Mouse (Mus musculus) testis, adult 2 months (tissue): Measurements from ENCODE around the gene Gm17455. TPM values are rescaled to one million over a fixed set of nuclear protein-coding genes. Genes with fewer than 3 reads are reported as not detected.

Experiments used
- H3K27ac ChIP-seq: fragments of 200-500 bp; 2 replicates; pipeline ENCODE4 v1.5.1; 2012; ENCODE audit warnings: low read depth, low read length; ENCODE audit not compliant: control insufficient read depth, insufficient read depth
- H3K27me3 ChIP-seq: fragments of 200-500 bp; 2 replicates; pipeline ENCODE4 v1.6.1; 2012; ENCODE audit warnings: mild to moderate bottlenecking, low read length, moderate library complexity; ENCODE audit not compliant: control insufficient read depth, insufficient read depth
- H3K36me3 ChIP-seq: fragments of 200-500 bp; 2 replicates; pipeline ENCODE4 v1.6.1; 2012; ENCODE audit warnings: mild to moderate bottlenecking, low read length; ENCODE audit not compliant: control insufficient read depth, insufficient read depth
- H3K4me1 ChIP-seq: fragments of 200-500 bp; 2 replicates; pipeline ENCODE4 v1.6.1; 2012; ENCODE audit warnings: low read length; ENCODE audit not compliant: control insufficient read depth, insufficient read depth
- H3K4me3 ChIP-seq: fragments of 200-500 bp; 2 replicates; pipeline ENCODE4 v1.5.1; 2012; ENCODE audit warnings: low read depth, mild to moderate bottlenecking, low read length, moderate library complexity, mixed read lengths; ENCODE audit not compliant: control insufficient read depth
- CTCF ChIP-seq: fragments of 200-500 bp; IDR thresholded peaks from 2 replicates; pipeline ENCODE4 v1.5.1; 2012; ENCODE audit warnings: low read depth, mild to moderate bottlenecking, inconsistent platforms, low read length, moderate library complexity; ENCODE audit not compliant: control insufficient read depth, insufficient read depth, insufficient replicate concordance
- POLR2A ChIP-seq: fragments of 200-500 bp; IDR thresholded peaks from 2 replicates; pipeline ENCODE4 v1.6.1; 2012; ENCODE audit warnings: low read depth, mild to moderate bottlenecking, inconsistent platforms, low read length, moderate library complexity; ENCODE audit not compliant: control insufficient read depth
- polyA plus RNA-seq: library from polyadenylated mRNA; depleted of rRNA; stranded (reverse); fragments of >200 nt; gene quantifications from 2 replicates; pipeline ENCODE4 v1.2.3, GENCODE M21; 2012; rRNA removed

Gene Gm17455
- polyA plus RNA-seq, 1 experiment, result not detected

- no peak overlapping the region for H3K4me3 ChIP-seq
- TF ChIP-seq CTCF (no peak), POLR2A (no peak)
- no peak overlapping the region for H3K27ac ChIP-seq
- H3K4me1 ChIP-seq, result no peaks in the 10 kb centered on the region
- H3K36me3 ChIP-seq, result no peaks in the 10 kb centered on the region
- H3K27me3 ChIP-seq, result no peaks in the 10 kb centered on the region
These were observed 30.5 kb downstream of the Gm17455 start for GRCm38 (mm10) chr10:60430001-60430400.

GRCm38 (mm10) chr10:60430591-60430990 is 31.1 kb downstream of the Gm17455 start:
- no peak overlapping the region for H3K27ac ChIP-seq
- no peak overlapping the region for H3K4me3 ChIP-seq
- H3K4me1 ChIP-seq, result no peaks in the 10 kb centered on the region
- no peak for TF ChIP-seq POLR2A
- TF ChIP-seq CTCF, result no peak
- no peaks in the 10 kb centered on the region for H3K27me3 ChIP-seq
- no peaks in the 10 kb centered on the region for H3K36me3 ChIP-seq

- H3K4me3 ChIP-seq, result no peak overlapping the region
- H3K27ac ChIP-seq, result no peak overlapping the region
- no peaks in the 10 kb centered on the region for H3K27me3 ChIP-seq
- TF ChIP-seq POLR2A (no peak), CTCF (no peak)
- H3K4me1 ChIP-seq, result no peaks in the 10 kb centered on the region
- no peaks in the 10 kb centered on the region for H3K36me3 ChIP-seq
These were observed 33.2 kb downstream of the Gm17455 start for GRCm38 (mm10) chr10:60432679-60433078.

- Histone ChIP-seq H3K27me3 (no peaks in the 10 kb centered on the region), H3K36me3 (no peaks in the 10 kb centered on the region), H3K4me1 (no peaks in the 10 kb centered on the region), H3K4me3 (no peak overlapping the region), H3K27ac (no peak overlapping the region)
- TF ChIP-seq CTCF, result no peak
- TF ChIP-seq POLR2A, result no peak
These were observed 42.8 kb downstream of the Gm17455 start for GRCm38 (mm10) chr10:60442321-60442720.

GRCm38 (mm10) chr10:60443078-60443477 is 43.6 kb downstream of the Gm17455 start:
- Histone ChIP-seq H3K27ac (no peak overlapping the region), H3K4me1 (no peaks in the 10 kb centered on the region), H3K36me3 (no peaks in the 10 kb centered on the region), H3K4me3 (no peak overlapping the region), H3K27me3 (no peaks in the 10 kb centered on the region)
- no peak for TF ChIP-seq POLR2A
- peak; percentile 53; the same call in 1 of the 2 replicates for TF ChIP-seq CTCF

- H3K4me3 ChIP-seq, result no peak overlapping the region
- no peaks in the 10 kb centered on the region for H3K27me3 ChIP-seq
- no peak overlapping the region for H3K27ac ChIP-seq
- TF ChIP-seq CTCF (peak; percentile 14; the same call in 1 of the 2 replicates), POLR2A (no peak)
- H3K4me1 ChIP-seq, result no peaks in the 10 kb centered on the region
- H3K36me3 ChIP-seq, result no peaks in the 10 kb centered on the region
These were observed 45.6 kb downstream of the Gm17455 start for GRCm38 (mm10) chr10:60445031-60445593.

- no peak for TF ChIP-seq POLR2A
- TF ChIP-seq CTCF, result no peak
- H3K36me3 ChIP-seq, result no peaks in the 10 kb centered on the region
- no peaks in the 10 kb centered on the region for H3K4me1 ChIP-seq
- H3K27me3 ChIP-seq, result no peaks in the 10 kb centered on the region
- H3K4me3 ChIP-seq, result no peak overlapping the region
- no peak overlapping the region for H3K27ac ChIP-seq
These were observed 47.7 kb downstream of the Gm17455 start for GRCm38 (mm10) chr10:60447186-60447585.

Other genes starting within 250 kb of the Gm17455 start
- 0.34 and 0.52 TPM in 2 replicates for gene Chst3, start 180.5 kb upstream of the Gm17455 start, polyA plus RNA-seq
- 235 and 280 TPM in 2 replicates for gene Psap, start 122.1 kb upstream of the Gm17455 start, polyA plus RNA-seq
- gene Vsir, start 52.9 kb upstream of the Gm17455 start, polyA plus RNA-seq, result 2.3 and 3.0 TPM in 2 replicates